Mouse (Mus musculus) lung, adult 2 months (tissue): ENCODE measurements at regions not wholly inside any gene's neighbourhood (a gene's known extent, or its start where the extent isn't known, plus 50 kb on each side); places are given as distances from the start of the nearest gene placed in this dataset.

ENCODE experiments used
- CTCF ChIP-seq: fragments of 200-500 bp; IDR thresholded peaks from 2 replicates; pipeline ENCODE4 v1.5.1; 2011; ENCODE audit warnings: mild to moderate bottlenecking, low read length, control low read depth; ENCODE audit not compliant: insufficient read depth
- POLR2A ChIP-seq: fragments of 200-500 bp; IDR thresholded peaks from 2 replicates; pipeline ENCODE4 v1.6.1; 2011; ENCODE audit warnings: low read depth, mild to moderate bottlenecking, control low read depth, low read length, borderline replicate concordance; ENCODE audit errors: extremely low read depth

DNA sequence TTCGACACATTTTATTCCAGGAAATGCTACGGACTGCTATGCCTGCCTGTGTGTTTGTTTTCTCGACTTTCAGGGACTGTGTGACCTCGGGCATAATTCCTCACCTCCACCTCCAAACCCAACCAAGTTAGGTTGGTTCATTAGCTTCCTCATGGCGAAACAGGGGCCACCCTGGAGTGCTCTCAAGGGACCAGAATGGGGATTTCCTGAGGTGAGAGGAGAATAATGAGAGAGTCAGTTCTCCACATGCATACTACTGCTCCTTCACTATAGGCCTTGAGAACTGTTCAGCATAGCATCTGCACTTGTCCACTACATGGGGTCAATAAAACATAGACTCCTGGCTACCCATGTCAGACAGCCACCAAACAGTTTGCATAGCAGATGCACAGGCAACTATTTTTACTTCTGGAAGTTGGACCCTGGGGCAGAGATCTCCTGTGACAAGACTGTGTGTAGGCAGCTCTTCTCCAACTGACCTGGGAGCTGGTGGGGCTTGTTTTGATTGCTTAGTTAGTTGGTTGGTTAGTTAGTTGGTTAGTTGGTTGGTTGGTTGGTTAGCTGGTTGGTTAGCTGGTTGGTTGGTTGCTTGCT, 146.6 kb downstream of the Bcat1 start:
- TF ChIP-seq POLR2A (no peak), CTCF (no peak)
